Mouse (Mus musculus) liver, adult 2 months (tissue): ENCODE data around the gene Tox3. TPM values are rescaled to one million over a fixed set of nuclear protein-coding genes. Genes with fewer than 3 reads are reported as not detected.

Experiments
- DNase-seq: peaks from one replicate; pipeline ENCODE4 v3.0.0-alpha.2; 2011; ENCODE audit warnings: low read depth, low spot score; ENCODE audit errors: extremely low read depth
- H3K27ac ChIP-seq: fragments of 200-500 bp; replicated peaks from 2 replicates; pipeline ENCODE4 v1.5.1; 2012; ENCODE audit warnings: low read depth, mild to moderate bottlenecking, control low read depth, inconsistent platforms, low read length; ENCODE audit not compliant: insufficient read depth
- H3K27me3 ChIP-seq: fragments of 200-500 bp; 2 replicates; pipeline ENCODE4 v1.6.1; 2012; ENCODE audit warnings: mild to moderate bottlenecking, moderate library complexity, low read length, inconsistent platforms; ENCODE audit not compliant: control insufficient read depth, insufficient read depth
- H3K36me3 ChIP-seq: fragments of 200-500 bp; 2 replicates; pipeline ENCODE4 v1.6.1; 2012; ENCODE audit warnings: low read length, inconsistent platforms; ENCODE audit not compliant: control insufficient read depth, insufficient read depth
- H3K4me1 ChIP-seq: fragments of 200-500 bp; 2 replicates; pipeline ENCODE4 v1.6.1; 2011; ENCODE audit warnings: low read length; ENCODE audit not compliant: control insufficient read depth, insufficient read depth
- H3K4me3 ChIP-seq: fragments of 200-500 bp; 2 replicates; pipeline ENCODE4 v1.5.1; 2011; ENCODE audit warnings: low read depth, mild to moderate bottlenecking, control low read depth, low read length, moderate library complexity; ENCODE audit not compliant: insufficient read depth
- H3K79me2 ChIP-seq: fragments of 200-500 bp; 2 replicates; pipeline ENCODE4 v1.6.1; 2012; ENCODE audit warnings: inconsistent platforms, mild to moderate bottlenecking, low read length, moderate library complexity; ENCODE audit not compliant: control insufficient read depth, insufficient read depth
- H3K9ac ChIP-seq: fragments of 200-500 bp; 2 replicates; pipeline ENCODE4 v1.6.1; 2012; ENCODE audit warnings: low read depth, mild to moderate bottlenecking, control low read depth, inconsistent platforms, low read length
- CTCF ChIP-seq: fragments of 200-500 bp; IDR thresholded peaks from 2 replicates; pipeline ENCODE4 v1.5.1; 2011; ENCODE audit warnings: low read depth, low read length, control low read depth
- POLR2A ChIP-seq: fragments of 200-500 bp; IDR thresholded peaks from 2 replicates; pipeline ENCODE4 v1.6.1; 2011; ENCODE audit warnings: low read length, control low read depth; ENCODE audit not compliant: insufficient read depth; ENCODE audit errors: extremely low read depth
- WGBS: fragments of 180-500 bp; shearing (Covaris S2); methylation state at CpG from one replicate; pipeline ENCODE4 v1.1.7; 2018; 5-methylcytosine and 5-hydroxymethylcytosine counted together
- polyA plus RNA-seq: library from polyadenylated mRNA; depleted of rRNA; stranded (reverse); fragments of >200 nt; gene quantifications from 2 replicates; pipeline ENCODE4 v1.2.3, GENCODE M21; 2012
- total RNA-seq: library from RNA; depleted of rRNA; stranded (reverse); fragments of >200 nt; gene quantifications from 2 replicates; pipeline ENCODE4 v1.2.3, GENCODE M21; 2014

Gene Tox3
- total and polyA plus RNA-seq, 2 experiments, result 0.07 TPM; not detected in 1

DNA sequence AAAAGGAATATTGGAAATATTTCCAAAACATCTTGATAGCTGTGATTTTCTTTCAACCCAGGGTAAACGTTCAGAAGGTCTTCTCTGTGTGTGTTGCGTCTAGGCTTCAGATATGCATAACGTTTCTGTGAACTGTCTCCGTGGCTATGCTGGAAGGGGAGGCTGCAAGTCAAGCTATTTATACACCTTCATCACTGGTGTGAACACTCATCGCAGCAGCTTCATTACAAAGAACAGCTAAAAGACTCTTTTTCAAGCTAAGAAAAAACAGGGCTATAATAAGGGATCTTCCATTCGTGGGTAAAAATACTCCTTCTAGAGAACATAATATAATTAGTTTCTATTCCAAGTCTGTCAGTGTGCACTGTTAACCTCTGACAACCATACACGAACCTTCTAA, 33.8 kb downstream of the Tox3 start:
- no peaks in the 10 kb centered on the region for H3K79me2 ChIP-seq
- TF ChIP-seq POLR2A, result no peak
- TF ChIP-seq CTCF, result no peak
- DNase-seq, result no peak
- WGBS, result 84% methylated on average over 7 of the region's 7 CpGs
- no peak overlapping the region for H3K9ac ChIP-seq
- H3K36me3 ChIP-seq, result no peaks in the 10 kb centered on the region
- H3K4me3 ChIP-seq, result no peak overlapping the region
- no peaks in the 10 kb centered on the region for H3K4me1 ChIP-seq
- no peak overlapping the region for H3K27ac ChIP-seq
- H3K27me3 ChIP-seq, result no peaks in the 10 kb centered on the region

DNA sequence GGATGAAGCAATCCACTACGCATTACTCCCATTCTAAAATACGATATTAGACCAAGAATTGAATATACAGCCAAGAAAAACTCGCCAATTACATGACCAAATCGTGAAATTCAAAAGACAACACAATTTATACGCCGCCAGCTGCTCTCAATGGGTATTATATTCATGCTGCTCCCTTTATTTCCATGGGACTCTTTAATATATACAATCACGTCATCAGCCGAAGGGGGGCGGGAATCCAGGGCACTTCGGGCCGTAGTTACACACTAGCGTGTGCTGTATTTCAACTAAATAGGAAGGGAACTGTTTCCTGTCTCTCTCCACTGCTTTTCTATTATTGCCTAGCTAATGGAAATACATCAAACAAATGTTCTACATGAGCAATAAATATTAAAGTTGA, 45.2 kb downstream of the Tox3 start:
- WGBS, result 90% methylated on average over 12 of the region's 12 CpGs
- Histone ChIP-seq H3K4me3 (no peak overlapping the region), H3K9ac (no peak overlapping the region), H3K27ac (no peak overlapping the region), H3K27me3 (no peaks in the 10 kb centered on the region), H3K4me1 (no peaks in the 10 kb centered on the region), H3K79me2 (no peaks in the 10 kb centered on the region), H3K36me3 (no peaks in the 10 kb centered on the region)
- no peak for TF ChIP-seq POLR2A
- TF ChIP-seq CTCF, result no peak
- no peak for DNase-seq

DNA sequence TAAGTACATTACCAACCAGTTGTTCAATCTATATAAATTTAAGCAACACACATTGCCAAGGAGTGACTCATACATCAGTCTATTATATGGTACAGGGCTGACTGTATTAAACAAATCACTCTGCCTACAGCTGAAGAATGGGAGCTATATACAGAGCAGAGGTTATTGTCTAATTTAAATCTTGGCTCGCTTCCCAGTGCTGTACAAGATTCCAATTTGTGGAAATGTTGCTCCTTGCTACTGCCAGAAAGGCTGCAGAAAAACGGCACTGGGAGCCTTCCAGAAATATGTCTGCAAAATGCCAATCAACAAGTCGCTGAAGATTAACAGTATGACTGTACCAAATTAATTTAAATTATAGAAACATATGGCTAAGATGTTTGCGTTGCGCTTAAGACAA, 45.9 kb downstream of the Tox3 start:
- no peaks in the 10 kb centered on the region for H3K27me3 ChIP-seq
- H3K9ac ChIP-seq, result no peak overlapping the region
- no peak for DNase-seq
- H3K27ac ChIP-seq, result no peak overlapping the region
- H3K79me2 ChIP-seq, result no peaks in the 10 kb centered on the region
- H3K4me1 ChIP-seq, result no peaks in the 10 kb centered on the region
- WGBS, result 74% methylated on average over 5 of the region's 5 CpGs
- no peak overlapping the region for H3K4me3 ChIP-seq
- H3K36me3 ChIP-seq, result no peaks in the 10 kb centered on the region
- TF ChIP-seq CTCF (no peak), POLR2A (no peak)

- no peaks in the 10 kb centered on the region for H3K4me1 ChIP-seq
- 56% methylated on average over 5 of the region's 5 CpGs for WGBS
- H3K9ac ChIP-seq, result no peak overlapping the region
- DNase-seq, result no peak
- H3K4me3 ChIP-seq, result no peak overlapping the region
- H3K27me3 ChIP-seq, result no peaks in the 10 kb centered on the region
- H3K79me2 ChIP-seq, result no peaks in the 10 kb centered on the region
- H3K36me3 ChIP-seq, result no peaks in the 10 kb centered on the region
- H3K27ac ChIP-seq, result no peak overlapping the region
- TF ChIP-seq POLR2A, result no peak
- TF ChIP-seq CTCF, result no peak
These were observed 46.6 kb downstream of the Tox3 start for GRCm38 (mm10) chr8:90301543-90301942.

- TF ChIP-seq POLR2A, result no peak
- no peak for TF ChIP-seq CTCF
- WGBS, result 68% methylated on average over 2 of the region's 2 CpGs
These were observed 47.2 kb downstream of the Tox3 start for GRCm38 (mm10) chr8:90300973-90301372.

GRCm38 (mm10) chr8:90294061-90294460, 54.1 kb downstream of the Tox3 start:
- Histone ChIP-seq H3K27ac (no peak overlapping the region), H3K36me3 (no peaks in the 10 kb centered on the region), H3K9ac (no peak overlapping the region), H3K27me3 (no peaks in the 10 kb centered on the region), H3K4me3 (no peak overlapping the region), H3K79me2 (no peaks in the 10 kb centered on the region), H3K4me1 (no peaks in the 10 kb centered on the region)
- TF ChIP-seq POLR2A (no peak), CTCF (no peak)
- DNase-seq, result no peak
- 88% methylated on average over 3 of the region's 3 CpGs for WGBS

More at GRCm38 (mm10) chr8:90300973-90301372, 47.2 kb downstream of the Tox3 start:
- Histone ChIP-seq H3K27ac (no peak overlapping the region), H3K79me2 (no peaks in the 10 kb centered on the region), H3K9ac (no peak overlapping the region), H3K27me3 (no peaks in the 10 kb centered on the region), H3K4me1 (no peaks in the 10 kb centered on the region), H3K36me3 (no peaks in the 10 kb centered on the region), H3K4me3 (no peak overlapping the region)
- no peak for DNase-seq
